Mouse (Mus musculus) cerebellum, postnatal 10 days (tissue): Measurements from ENCODE around the gene Vmn1r199.
"Not testable (repeated sequence)": the region's sequence is repeated elsewhere in the genome, so short reads cannot be mapped to it uniquely, and the experiment has no call there.

Experiments used
- DNase-seq, 2 experiments: peaks; one replicate each; pipeline ENCODE4 v3.0.0; 2021; ENCODE audit warnings: mixed read lengths in 2 of 2

The Vmn1r199 gene

GRCm38 (mm10) chr13:22379518-22379917, at the start of gene Vmn1r199:
Gene Vmn1r199, plus strand, starts transcription at chr13:22379818.
- no peak for DNase-seq

GRCm38 (mm10) chr13:22333269-22333668, 46.3 kb upstream of the Vmn1r199 start:
- DNase-seq = no peak

GRCm38 (mm10) chr13:22335565-22335964, 44.1 kb upstream of the Vmn1r199 start:
- no peak for DNase-seq

- no peak for DNase-seq
These were observed 29.6 kb upstream of the Vmn1r199 start, which contains the start of gene Vmn1r198 for GRCm38 (mm10) chr13:22350064-22350463. Gene Vmn1r198, plus strand, starts transcription at chr13:22350364.

GRCm38 (mm10) chr13:22350813-22351212, 28.8 kb upstream of the Vmn1r199 start:
- DNase-seq = no peak

GRCm38 (mm10) chr13:22381128-22381527, 1.5 kb downstream of the Vmn1r199 start:
- not testable (repeated sequence) for DNase-seq

GRCm38 (mm10) chr13:22383401-22383800, 3.8 kb downstream of the Vmn1r199 start:
- no peak for DNase-seq

GRCm38 (mm10) chr13:22387050-22387449, 7.4 kb downstream of the Vmn1r199 start:
- DNase-seq = no peak

GRCm38 (mm10) chr13:22390073-22390472, 10.5 kb downstream of the Vmn1r199 start, which contains the start of gene Vmn1r200:
Gene Vmn1r200, plus strand, starts transcription at chr13:22390373.
- no peak for DNase-seq

GRCm38 (mm10) chr13:22402978-22403377, 23.4 kb downstream of the Vmn1r199 start:
- DNase-seq = no peak
